ENCODE assay signal across 28 mouse cellular contexts in the genomic region with DNA sequence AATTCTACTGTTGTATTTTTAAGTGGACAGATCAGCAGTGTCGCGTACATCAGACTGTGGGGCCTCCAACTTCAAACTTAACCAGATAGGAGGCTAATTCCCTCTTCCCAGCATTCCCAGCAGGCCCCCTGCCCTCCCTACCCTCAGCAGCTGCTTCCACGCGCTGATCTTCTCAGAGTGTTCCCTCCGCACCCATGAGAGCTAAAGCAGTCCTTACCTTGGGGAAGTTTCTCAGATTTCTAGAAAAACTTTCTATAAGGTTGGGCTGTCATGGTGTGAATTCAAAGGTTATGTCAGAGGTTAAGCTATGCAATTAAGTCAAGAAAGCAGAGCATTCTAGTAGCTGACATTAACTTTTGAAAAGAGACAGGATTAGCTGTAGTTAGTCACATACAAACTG.
DNase-seq lines count a peak whose midpoint lies in the region; ATAC-seq lines count a peak whose summit lies in the region.
"Had no signal": no experiment of that assay in that cellular context is flagged by ENCODE, and none has a peak within 500 bp of the region (broad histone marks: within the 10 kb centered on the region; RNA-seq: fewer than 3 reads in every experiment).

No protein-coding gene starts in this region.

- no peaks in the 10 kb centered on the region for H3K9me3 ChIP-seq in hindbrain, embryonic 10.5 days
- no peaks in the 10 kb centered on the region for H3K9me3 ChIP-seq in hindbrain, embryonic 13.5 days
- H3K9me3 ChIP-seq: limb, embryonic 13.5 days; lung, embryonic 15.5 days; neural tube, embryonic 12.5 days had no signal

- ATAC-seq in hindbrain, embryonic 13.5 days (ENCODE audit: low FRiP score) = no peak
- ATAC-seq: activated CD4-positive, CD25-positive, alpha-beta regulatory T cell, adult 4 months; forebrain, embryonic 14.5 days had no signal

- H3K36me3 ChIP-seq in hindbrain, embryonic 10.5 days = no peaks in the 10 kb centered on the region
- H3K36me3 ChIP-seq in hindbrain, embryonic 13.5 days = no peaks in the 10 kb centered on the region
- H3K36me3 ChIP-seq: limb, embryonic 13.5 days; lung, embryonic 15.5 days; neural tube, embryonic 12.5 days had no signal

- peak; percentile 23 for DNase-seq in hindbrain, embryonic 10.5 days (ENCODE audit: low spot score)
- DNase-seq in R1 (ENCODE audit: low read depth, low spot score) = peak; percentile 16
- peak; percentile 63 for DNase-seq in embryo, embryonic 11 days
- peak; percentile 39 for DNase-seq in retina, embryonic 14.5 days (ENCODE audit: low spot score)
- DNase-seq in thymus, adult 18-20 months = no peak
- no peak for DNase-seq in layer of hippocampus, adult 9-11 months
- DNase-seq: adrenal gland, adult 2 months; cerebellum, adult 18-20 months; cerebellum, postnatal 10 days; gastrocnemius, adult 2 months; gastrocnemius, postnatal 36 days; heart, adult 18-20 months; heart, postnatal 36 days; kidney, adult 18-20 months; kidney, postnatal 36 days; midbrain, embryonic 14.5 days; right cerebral cortex, postnatal 14 days had no signal

- no peak overlapping the region for H3K9ac ChIP-seq in hindbrain, embryonic 13.5 days
- H3K9ac ChIP-seq: hindbrain, embryonic 14.5 days; limb, embryonic 13.5 days; lung, embryonic 15.5 days; neural tube, embryonic 12.5 days had no signal

- no peak overlapping the region for H3K4me2 ChIP-seq in hindbrain, embryonic 13.5 days
- H3K4me2 ChIP-seq: heart, embryonic 11.5 days; hindbrain, embryonic 14.5 days; limb, embryonic 13.5 days; liver, embryonic 11.5 days; lung, embryonic 15.5 days; neural tube, embryonic 12.5 days had no signal

- H3K27ac ChIP-seq in hindbrain, embryonic 10.5 days = no peak overlapping the region
- no peak overlapping the region for H3K27ac ChIP-seq in hindbrain, embryonic 13.5 days
- H3K27ac ChIP-seq: gastrocnemius, adult 2 months; hindbrain, embryonic 14.5 days; layer of hippocampus, adult 2 months; limb, embryonic 13.5 days; lung, embryonic 15.5 days; neural tube, embryonic 12.5 days had no signal

- no peak overlapping the region for H3K4me3 ChIP-seq in hindbrain, embryonic 10.5 days
- H3K4me3 ChIP-seq in hindbrain, embryonic 13.5 days = no peak overlapping the region
- H3K4me3 ChIP-seq: erythroblast, embryonic 14.5 days; gastrocnemius, adult 2 months; layer of hippocampus, adult 2 months; limb, embryonic 13.5 days; lung, embryonic 15.5 days; neural tube, embryonic 12.5 days had no signal

- WGBS in hindbrain, embryonic 10.5 days = 36% methylated on average over 5 of the region's 5 CpGs
- 40% methylated on average over 5 of the region's 5 CpGs for WGBS in hindbrain, embryonic 13.5 days

- 0 out of 2 replicates have a peak, but pooled peaks cover 6% of the 10 kb centered on the region for H3K27me3 ChIP-seq in hindbrain, embryonic 10.5 days (ENCODE audit: insufficient read depth, poor library complexity, severe bottlenecking)
- no peaks in the 10 kb centered on the region for H3K27me3 ChIP-seq in hindbrain, embryonic 13.5 days
- H3K27me3 ChIP-seq: lung, embryonic 15.5 days; neural tube, embryonic 12.5 days had no signal

- peaks cover 6% of the 10 kb centered on the region; the same call in 1 of the 2 replicates for H3K4me1 ChIP-seq in hindbrain, embryonic 10.5 days (replicated peaks)
- H3K4me1 ChIP-seq in hindbrain, embryonic 13.5 days (replicated peaks) = peaks cover 3% of the 10 kb centered on the region; the same call in 1 of the 2 replicates
- H3K4me1 ChIP-seq: neural tube, embryonic 12.5 days had no signal

Comparison
In these comparisons a context has a peak if more than half of its experiments do, and no peak if none do; other contexts are left out.
1. DNase-seq: peak in hindbrain, embryonic 10.5 days (single experiment), R1 (single experiment), embryo, embryonic 11 days (single experiment) and retina, embryonic 14.5 days (single experiment); none in thymus, adult 18-20 months (0 of 2) and layer of hippocampus, adult 9-11 months (single experiment).